Mouse (Mus musculus) CH12.LX (cell line): ENCODE measurements around the gene Gm49325. TPM values are rescaled to one million over a fixed set of nuclear protein-coding genes. Genes with fewer than 3 reads are reported as not detected.

Source experiments
- DNase-seq: peaks from one replicate; pipeline ENCODE4 v3.0.0-alpha.2; 2013; ENCODE audit errors: extremely low read depth
- H3K27ac ChIP-seq: 2 replicates; pipeline ENCODE4 v1.5.1; 2012; ENCODE audit warnings: low read depth, mild to moderate bottlenecking, control low read depth, moderate library complexity; ENCODE audit not compliant: insufficient read depth
- H3K27me3 ChIP-seq: replicated peaks from 2 replicates; pipeline ENCODE3; 2012; ENCODE audit warnings: inconsistent platforms
- H3K36me3 ChIP-seq, 2 experiments: replicated peaks in 1 of 2; 2 replicates each; pipeline versions ENCODE3 to v1.6.1; 2012; ENCODE audit warnings: inconsistent platforms in 1 of 2, low read length in 1 of 2, mild to moderate bottlenecking in 1 of 2, mixed read lengths in 1 of 2, moderate library complexity in 1 of 2; ENCODE audit not compliant: control insufficient read depth in 1 of 2, insufficient read depth in 1 of 2
- H3K4me1 ChIP-seq, 2 experiments: 2 replicates each; pipeline ENCODE4 v1.6.1; 2012; ENCODE audit warnings: inconsistent platforms in 1 of 2, moderate library complexity in 1 of 2; ENCODE audit not compliant: insufficient read depth in 2 of 2, control insufficient read depth in 1 of 2
- H3K4me2 ChIP-seq: 2 replicates; pipeline ENCODE4 v1.6.1; 2012; ENCODE audit warnings: low read depth, mild to moderate bottlenecking, control low read depth; ENCODE audit not compliant: poor library complexity, insufficient read depth, severe bottlenecking
- H3K4me3 ChIP-seq, 3 experiments: fragments of 150-350 bp in 1 of 3; sonication (generic) in 1 of 3; replicated peaks in 1 of 3; 2 replicates each; pipeline versions ENCODE3 to v1.5.1; 2011 to 2012; ENCODE audit warnings: low read depth in 2 of 3, low read length in 2 of 3, mild to moderate bottlenecking in 2 of 3, moderate library complexity in 2 of 3, control low read depth in 1 of 3, improper control_type of control experiment in 1 of 3, inconsistent platforms in 1 of 3, mixed read lengths in 1 of 3; ENCODE audit not compliant: poor library complexity in 1 of 3
- H3K79me2 ChIP-seq: replicated peaks from 2 replicates; pipeline ENCODE4 v1.6.1; 2012; ENCODE audit warnings: mild to moderate bottlenecking, moderate library complexity; ENCODE audit not compliant: control insufficient read depth, poor library complexity, insufficient read depth, severe bottlenecking; ENCODE audit errors: extremely low read depth
- H3K9ac ChIP-seq: 2 replicates; pipeline ENCODE4 v1.6.1; 2012; ENCODE audit warnings: low read depth, mild to moderate bottlenecking, control low read depth, moderate library complexity; ENCODE audit not compliant: insufficient read depth
- H3K9me3 ChIP-seq: replicated peaks from 2 replicates; pipeline ENCODE3; 2012; ENCODE audit warnings: low read length, inconsistent platforms, mixed read lengths
- BHLHE40 ChIP-seq: IDR thresholded peaks from 2 replicates; pipeline ENCODE4 v1.6.1; 2011; ENCODE audit warnings: mild to moderate bottlenecking, low read depth, low read length, improper control_type of control experiment
- CTCF ChIP-seq, 2 experiments: IDR thresholded peaks in 1 of 2; conservative IDR thresholded peaks in 1 of 2; 2 replicates each; pipeline ENCODE4 v1.5.1; 2011 to 2012; ENCODE audit warnings: low read depth in 2 of 2, low read length in 2 of 2, improper control_type of control experiment in 1 of 2, inconsistent platforms in 1 of 2, mild to moderate bottlenecking in 1 of 2, moderate library complexity in 1 of 2
- EP300 ChIP-seq: IDR thresholded peaks from 2 replicates; pipeline ENCODE4 v1.6.1; 2011; ENCODE audit warnings: low read length, improper control_type of control experiment
- ETS1 ChIP-seq: conservative IDR thresholded peaks from 2 replicates; pipeline ENCODE4 v1.6.1; 2012; ENCODE audit warnings: low read depth, mild to moderate bottlenecking, inconsistent platforms, low read length, improper control_type of control experiment, moderate library complexity
- GABPA ChIP-seq: IDR thresholded peaks from 2 replicates; pipeline ENCODE4 v1.6.1; 2012; ENCODE audit warnings: low read depth, low read length, improper control_type of control experiment, inconsistent platforms; ENCODE audit not compliant: insufficient replicate concordance
- IRF4 ChIP-seq: IDR thresholded peaks from 2 replicates; pipeline ENCODE4 v1.6.1; 2014; ENCODE audit warnings: low read depth, mild to moderate bottlenecking, inconsistent platforms, low read length, improper control_type of control experiment
- JUN ChIP-seq: IDR thresholded peaks from 2 replicates; pipeline ENCODE4 v1.6.1; 2011; ENCODE audit warnings: low read depth, mild to moderate bottlenecking, low read length, improper control_type of control experiment, moderate library complexity; ENCODE audit not compliant: insufficient read depth
- KAT2A ChIP-seq: IDR thresholded peaks from 2 replicates; pipeline ENCODE4 v1.6.1; 2012; ENCODE audit warnings: low read length, improper control_type of control experiment, inconsistent platforms; ENCODE audit not compliant: insufficient replicate concordance
- MAX ChIP-seq: IDR thresholded peaks from 2 replicates; pipeline ENCODE4 v1.6.1; 2011; ENCODE audit warnings: low read length, improper control_type of control experiment
- MEF2A ChIP-seq: IDR thresholded peaks from 2 replicates; pipeline ENCODE4 v1.6.1; 2014; ENCODE audit warnings: low read depth, mild to moderate bottlenecking, inconsistent platforms, low read length, improper control_type of control experiment, borderline replicate concordance
- MXI1 ChIP-seq: IDR thresholded peaks from 2 replicates; pipeline ENCODE4 v1.6.1; 2011; ENCODE audit warnings: mild to moderate bottlenecking, low read depth, low read length, improper control_type of control experiment
- NELFE ChIP-seq: IDR thresholded peaks from 2 replicates; pipeline ENCODE4 v1.6.1; 2011; ENCODE audit warnings: low read depth, low read length, improper control_type of control experiment
- NRF1 ChIP-seq: IDR thresholded peaks from 2 replicates; pipeline ENCODE4 v1.6.1; 2014; ENCODE audit warnings: low read depth, mild to moderate bottlenecking, inconsistent platforms, low read length, improper control_type of control experiment, moderate library complexity
- PAX5 ChIP-seq: IDR thresholded peaks from 2 replicates; pipeline ENCODE4 v1.6.1; 2012; ENCODE audit warnings: low read length, inconsistent platforms, mixed read lengths
- POLR2A ChIP-seq: IDR thresholded peaks from 2 replicates; pipeline ENCODE4 v1.6.1; 2011; ENCODE audit warnings: low read depth, mild to moderate bottlenecking, improper control_type of control experiment, low read length
- POLR2AphosphoS2 ChIP-seq: IDR thresholded peaks from 2 replicates; pipeline ENCODE4 v1.6.1; 2011; ENCODE audit warnings: low read depth, low read length, improper control_type of control experiment
- RAD21 ChIP-seq: IDR thresholded peaks from 2 replicates; pipeline ENCODE4 v1.6.1; 2011; ENCODE audit warnings: low read depth, mild to moderate bottlenecking, low read length, improper control_type of control experiment, moderate library complexity
- SIN3A ChIP-seq: IDR thresholded peaks from 2 replicates; pipeline ENCODE4 v1.6.1; 2012; ENCODE audit warnings: low read length, improper control_type of control experiment, inconsistent platforms
- SMC3 ChIP-seq: IDR thresholded peaks from 2 replicates; pipeline ENCODE4 v1.6.1; 2011; ENCODE audit warnings: low read depth, low read length, improper control_type of control experiment
- TCF12 ChIP-seq: IDR thresholded peaks from 2 replicates; pipeline ENCODE4 v1.6.1; 2014; ENCODE audit warnings: low read depth, mild to moderate bottlenecking, inconsistent platforms, low read length, improper control_type of control experiment
- ZC3H11A ChIP-seq: IDR thresholded peaks from 2 replicates; pipeline ENCODE4 v1.6.1; 2012; ENCODE audit warnings: low read depth, mild to moderate bottlenecking, inconsistent platforms, low read length, improper control_type of control experiment
- ZMIZ1 ChIP-seq: IDR thresholded peaks from 2 replicates; pipeline ENCODE4 v1.6.1; 2012; ENCODE audit warnings: low read depth, mild to moderate bottlenecking, inconsistent platforms, low read length, improper control_type of control experiment
- dilution Hi-C: fragments of 300-500 bp; cut with MboI; formaldehyde crosslinking; loops from 2 replicates; pipeline ENCODE4 v1.14.3; 2020; ENCODE audit warnings: low sequenced_read_pairs; ENCODE audit not compliant: extremely low pct_unique_long_range_greater_than_20kb, extremely low pct_ligation_motif_present
- in situ Hi-C: fragments of 300-500 bp; cut with MboI; formaldehyde crosslinking; loops from 3 replicates; pipeline ENCODE4 v1.14.3; 2019; ENCODE audit warnings: low sequenced_read_pairs, low pct_ligation_motif_present, low pct_unique_long_range_greater_than_20kb, mixed read lengths
- polyA plus RNA-seq: library from polyadenylated mRNA; unstranded; fragments of >175 nt; gene quantifications from 2 replicates; pipeline ENCODE4 v1.2.1, GENCODE M21; 2012; ENCODE audit warnings: low read depth; ENCODE audit not compliant: insufficient read length
- total RNA-seq, 2 experiments: library from RNA; depleted of rRNA; stranded (reverse); fragments of 300-350 nt in 1 of 2; fragments of >200 nt in 1 of 2; gene quantifications; 2 replicates each; pipeline ENCODE4 v1.2.3; 2012 to 2014

Gm49325 gene
- total and polyA plus RNA-seq, 3 experiments, result 1.1 to 26.9 TPM; not detected in 1

DNA sequence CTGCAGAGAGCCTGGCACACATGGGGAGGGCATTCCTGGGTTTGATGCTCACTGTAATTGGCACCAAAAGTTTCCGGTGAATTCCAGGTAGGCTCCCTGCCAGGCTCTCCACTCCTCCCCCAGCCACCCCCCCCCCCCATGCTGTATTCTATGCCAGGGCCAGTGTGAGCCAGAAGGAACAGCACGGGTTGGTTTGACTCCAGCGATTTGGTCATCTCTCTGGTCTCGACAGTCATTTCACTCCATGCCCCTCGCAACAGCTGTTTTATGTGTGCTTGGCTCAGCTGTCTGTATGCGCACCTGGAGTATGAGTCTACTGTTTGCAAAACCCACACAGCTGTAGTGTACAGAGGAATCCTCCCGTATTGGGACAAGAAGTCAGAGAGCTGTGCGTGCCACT is 60.3 kb downstream of the Gm49325 start:
- no peak overlapping the region for H3K9ac ChIP-seq
- peaks cover 3% of the 10 kb centered on the region for H3K9me3 ChIP-seq
- in situ Hi-C loops, result no loop called here
- H3K79me2 ChIP-seq, result no peaks in the 10 kb centered on the region
- no peak for TF ChIP-seq POLR2AphosphoS2
- TF ChIP-seq MAX, result no peak
- no peak for TF ChIP-seq JUN
- no peak for TF ChIP-seq MXI1
- no peak for TF ChIP-seq KAT2A
- TF ChIP-seq SIN3A, result no peak
- TF ChIP-seq SMC3, result no peak
- no peak for TF ChIP-seq ZC3H11A
- 0 out of 2 replicates have a peak, but pooled peaks have one; percentile 33 for TF ChIP-seq BHLHE40
- TF ChIP-seq ETS1, result peak; percentile 88
- TF ChIP-seq TCF12, result peak; percentile 76
- 0 out of 2 replicates have a peak, but pooled peaks have one; percentile 17 for TF ChIP-seq EP300
- H3K27me3 ChIP-seq, result no peaks in the 10 kb centered on the region
- H3K4me3 ChIP-seq, result no peak overlapping the region
- no peak overlapping the region for H3K27ac ChIP-seq
- dilution Hi-C loops, result no loop called here
- peaks cover 13 to 50% of the 10 kb centered on the region in 2 experiments for H3K4me1 ChIP-seq
- H3K36me3 ChIP-seq, result no peaks in the 10 kb centered on the region
- no peak for DNase-seq
- no peak overlapping the region for H3K4me2 ChIP-seq

DNA sequence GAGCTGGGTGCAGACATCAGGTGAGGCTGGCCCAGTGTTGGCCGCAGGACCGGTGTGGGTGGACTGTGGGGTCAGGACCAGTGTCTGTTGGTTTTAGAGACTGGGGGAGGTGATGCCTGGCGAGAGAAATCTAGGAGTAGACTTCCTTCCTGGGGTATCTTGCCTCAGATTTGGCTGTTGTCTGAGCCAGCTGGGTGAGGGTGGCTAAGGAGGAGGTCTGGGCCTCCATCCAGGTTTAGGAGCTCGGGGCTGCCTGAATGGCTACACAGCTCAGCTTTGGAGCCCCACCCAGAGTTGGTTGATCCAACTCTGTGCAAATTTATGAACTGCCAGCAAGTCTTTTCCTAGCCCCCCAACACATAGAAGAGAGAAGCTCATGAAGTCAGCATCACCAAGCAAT is 61.4 kb downstream of the Gm49325 start:
- Histone ChIP-seq H3K4me1 (peaks cover 13 to 55% of the 10 kb centered on the region in 2 experiments), H3K9ac (no peak overlapping the region), H3K27ac (no peak overlapping the region)
- dilution Hi-C loops, result no loop called here
- TF ChIP-seq NELFE (no peak), RAD21 (no peak)
- TF ChIP-seq, all 38 proteins: peak for 0
- peaks cover 3% of the 10 kb centered on the region for H3K9me3 ChIP-seq
- in situ Hi-C loops, result no loop called here
- no peaks in the 10 kb centered on the region for H3K36me3 ChIP-seq
- H3K4me3 ChIP-seq, result no peak overlapping the region
- H3K4me2 ChIP-seq, result no peak overlapping the region
- no peak for DNase-seq
- H3K27me3 ChIP-seq, result no peaks in the 10 kb centered on the region
- H3K79me2 ChIP-seq, result no peaks in the 10 kb centered on the region

DNA sequence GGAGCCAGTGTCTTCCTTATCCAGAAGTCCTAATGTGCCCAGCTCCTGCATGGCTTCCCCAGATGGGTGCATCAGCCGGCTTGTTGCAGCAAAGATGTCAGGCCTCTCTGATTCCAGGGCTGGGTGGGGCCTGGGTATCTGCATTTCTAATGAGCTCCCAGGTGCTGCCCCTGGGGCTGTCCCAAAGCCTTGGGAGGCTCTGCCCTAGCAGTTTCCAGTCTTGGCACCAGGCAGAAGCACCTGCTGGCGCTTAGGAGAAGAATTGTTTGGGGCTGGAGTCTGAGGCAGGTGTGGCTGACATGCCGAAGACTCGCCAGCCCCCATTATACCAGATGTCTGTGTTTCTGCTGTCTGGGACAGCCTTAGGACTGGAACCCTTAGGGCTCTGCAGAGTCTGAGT is 64.7 kb downstream of the Gm49325 start:
- 0 out of 2 replicates have a peak, but pooled peaks have one; percentile 30 for TF ChIP-seq IRF4
- TF ChIP-seq PAX5, result no peak
- no peak for TF ChIP-seq NRF1
- no peak for TF ChIP-seq RAD21
- TF ChIP-seq TCF12, result peak; percentile 96
- TF ChIP-seq MEF2A, result peak; percentile 61; the same call in 1 of the 2 replicates
- TF ChIP-seq EP300, result no peak; the same call in 1 of the 2 replicates
- TF ChIP-seq ZC3H11A, result no peak
- TF ChIP-seq ETS1, result peak; percentile 63
- no peak for TF ChIP-seq CTCF (conservative IDR thresholded peaks at IDR 0.05 in 1 of 2, IDR thresholded peaks at IDR 0.05 in 1 of 2; ENCODE audit: low read depth in 2 of 2, low read length in 2 of 2)
- TF ChIP-seq SIN3A, result 0 out of 2 replicates have a peak, but pooled peaks have one; percentile 40
- no peak for TF ChIP-seq SMC3
- TF ChIP-seq GABPA, result no peak
- TF ChIP-seq ZMIZ1, result no peak
- no peak for TF ChIP-seq JUN
- no peak for TF ChIP-seq NELFE
- no peak for TF ChIP-seq MAX
- no peak for TF ChIP-seq POLR2A
- Histone ChIP-seq H3K4me2 (0 out of 2 replicates have a peak overlapping the region, but pooled peaks have one; percentile 12), H3K27ac (no peak overlapping the region), H3K9ac (no peak overlapping the region), H3K4me1 (peaks cover 33 to 85% of the 10 kb centered on the region in 2 experiments), H3K79me2 (no peaks in the 10 kb centered on the region), H3K36me3 (no peaks in the 10 kb centered on the region), H3K9me3 (peaks cover 3% of the 10 kb centered on the region), H3K4me3 (no peak overlapping the region), H3K27me3 (peaks cover 5% of the 10 kb centered on the region)
- dilution Hi-C loops, result no loop called here
- DNase-seq, result peak; percentile 71
- in situ Hi-C loops, result no loop called here
